Mouse (Mus musculus) stomach, embryonic 14.5 days (tissue): ENCODE measurements around the gene Cnksr1. TPM values are rescaled to one million over a fixed set of nuclear protein-coding genes. Genes with fewer than 3 reads are reported as not detected.
A peak's percentile ranks its signal among the peaks of the same experiment; 100 is the strongest.
"Not testable (repeated sequence)": the region's sequence is repeated elsewhere in the genome, so short reads cannot be mapped to it uniquely, and the experiment has no call there.

ENCODE experiments used
- ATAC-seq: fragments of 200-750 bp; cut with Nextera tagmentation; 2 replicates; pipeline ENCODE4 v1.8.0; 2017; ENCODE audit warnings: low read depth, moderate TSS enrichment; ENCODE audit not compliant: insufficient number of reproducible peaks, insufficient read depth, low FRiP score
- H3K27ac ChIP-seq: fragments of 300-500 bp; sonication (generic); 2 replicates; pipeline ENCODE4 v1.5.1; 2014; ENCODE audit warnings: mild to moderate bottlenecking, low read length, moderate library complexity, mixed read lengths
- H3K27me3 ChIP-seq: fragments of 300-500 bp; sonication (generic); 2 replicates; pipeline ENCODE4 v1.6.1; 2014; ENCODE audit warnings: low read length, control low read depth, mixed read lengths; ENCODE audit not compliant: control insufficient read depth, insufficient read depth
- H3K36me3 ChIP-seq: fragments of 300-500 bp; sonication (generic); 2 replicates; pipeline ENCODE4 v1.6.1; 2014; ENCODE audit warnings: mild to moderate bottlenecking, control low read depth, low read length, moderate library complexity, mixed read lengths; ENCODE audit not compliant: control insufficient read depth, insufficient read depth
- H3K4me1 ChIP-seq: fragments of 300-500 bp; sonication (generic); 2 replicates; pipeline ENCODE4 v1.6.1; 2014; ENCODE audit warnings: low read length, control low read depth, mixed read lengths; ENCODE audit not compliant: control insufficient read depth, insufficient read depth
- H3K4me2 ChIP-seq: fragments of 300-500 bp; sonication (generic); replicated peaks from 2 replicates; pipeline ENCODE4 v1.6.1; 2014; ENCODE audit warnings: low read depth, low read length, control low read depth
- H3K4me3 ChIP-seq: fragments of 300-500 bp; sonication (generic); 2 replicates; pipeline ENCODE4 v1.5.1; 2014; ENCODE audit warnings: low read depth, low read length, control low read depth
- H3K9ac ChIP-seq: fragments of 300-500 bp; sonication (generic); replicated peaks from 2 replicates; pipeline ENCODE4 v1.6.1; 2014; ENCODE audit warnings: low read depth, mild to moderate bottlenecking, control low read depth, low read length, moderate library complexity, mixed read lengths
- H3K9me3 ChIP-seq: fragments of 300-500 bp; sonication (generic); 2 replicates; pipeline ENCODE4 v1.6.1; 2016; ENCODE audit warnings: low read depth, low read length, control low read depth; ENCODE audit not compliant: control insufficient read depth
- WGBS: fragments of 180-500 bp; shearing (Covaris S2); extraction: QIAGEN DNeasy Blood & Tissue Kit; methylation state at CpG from one replicate; pipeline ENCODE4 v1.1.7; 2014; 5-methylcytosine and 5-hydroxymethylcytosine counted together
- polyA plus RNA-seq: library from polyadenylated mRNA; unstranded; fragments of >200 nt; fragmentation: Nextera tagmentation; extraction: Ambion mirVana; gene quantifications from 2 replicates; pipeline ENCODE4 v1.2.1, GENCODE M21; 2014

The Cnksr1 gene
- polyA plus RNA-seq, 1 experiment from 2014 or later = 6.3 TPM

- no peak overlapping the region for H3K27ac ChIP-seq
- H3K4me2 ChIP-seq = no peak overlapping the region
- no peaks in the 10 kb centered on the region for H3K4me1 ChIP-seq
- H3K36me3 ChIP-seq = peaks cover 7% of the 10 kb centered on the region
- ATAC-seq = no peak
- no peak overlapping the region for H3K4me3 ChIP-seq
- 83% methylated on average over 7 of the region's 7 CpGs for WGBS
- no peaks in the 10 kb centered on the region for H3K9me3 ChIP-seq
- H3K27me3 ChIP-seq = no peaks in the 10 kb centered on the region
- no peak overlapping the region for H3K9ac ChIP-seq
Measured at GRCm38 (mm10) chr4:134271979-134272378, 33.8 kb upstream of the Cnksr1 start.

- H3K9ac ChIP-seq = not testable (repeated sequence)
Measured at GRCm38 (mm10) chr4:134269622-134270021, 31.4 kb upstream of the Cnksr1 start.

GRCm38 (mm10) chr4:134268102-134268655, 30.0 kb upstream of the Cnksr1 start:
- Histone ChIP-seq H3K9me3 (peaks cover 3% of the 10 kb centered on the region; the same call in 1 of the 2 replicates), H3K4me1 (no peaks in the 10 kb centered on the region), H3K4me3 (no peak overlapping the region), H3K36me3 (no peaks in the 10 kb centered on the region), H3K27ac (no peak overlapping the region), H3K4me2 (no peak overlapping the region), H3K27me3 (no peaks in the 10 kb centered on the region), H3K9ac (no peak overlapping the region)
- no peak for ATAC-seq
- 84% methylated on average over 19 of the region's 19 CpGs for WGBS

More at GRCm38 (mm10) chr4:134269622-134270021, 31.4 kb upstream of the Cnksr1 start:
- H3K4me3 ChIP-seq, H3K9me3 ChIP-seq, ATAC-seq, H3K4me2 ChIP-seq, H3K36me3 ChIP-seq, H3K27ac ChIP-seq, H3K27me3 ChIP-seq, H3K4me1 ChIP-seq: not testable (repeated sequence)

GRCm38 (mm10) chr4:134265860-134266585, 27.8 kb upstream of the Cnksr1 start:
- Histone ChIP-seq H3K4me2 (no peak overlapping the region), H3K9me3 (peaks cover 3% of the 10 kb centered on the region; the same call in 1 of the 2 replicates), H3K4me1 (no peaks in the 10 kb centered on the region), H3K27me3 (no peaks in the 10 kb centered on the region), H3K9ac (no peak overlapping the region), H3K4me3 (no peak overlapping the region), H3K27ac (no peak overlapping the region), H3K36me3 (no peaks in the 10 kb centered on the region)
- WGBS = 55% methylated on average over 9 of the region's 9 CpGs
- ATAC-seq = no peak

GRCm38 (mm10) chr4:134263191-134263590, 25.0 kb upstream of the Cnksr1 start:
- ATAC-seq = no peak
- no peak overlapping the region for H3K27ac ChIP-seq
- H3K4me2 ChIP-seq = no peak overlapping the region
- H3K9ac ChIP-seq = no peak overlapping the region
- peaks cover 3% of the 10 kb centered on the region; the same call in 1 of the 2 replicates for H3K9me3 ChIP-seq
- no peaks in the 10 kb centered on the region for H3K36me3 ChIP-seq
- WGBS = 25% methylated on average over 6 of the region's 6 CpGs
- H3K4me3 ChIP-seq = no peak overlapping the region
- no peaks in the 10 kb centered on the region for H3K27me3 ChIP-seq
- no peaks in the 10 kb centered on the region for H3K4me1 ChIP-seq

- no peak overlapping the region for H3K4me2 ChIP-seq
- H3K36me3 ChIP-seq = no peaks in the 10 kb centered on the region
- H3K9ac ChIP-seq = no peak overlapping the region
- 0 out of 2 replicates have a peak, but pooled peaks cover 2% of the 10 kb centered on the region for H3K27me3 ChIP-seq
- no peaks in the 10 kb centered on the region for H3K9me3 ChIP-seq
- 51% methylated on average over 11 of the region's 11 CpGs for WGBS
- ATAC-seq = no peak
- H3K27ac ChIP-seq = no peak overlapping the region
- peaks cover 15% of the 10 kb centered on the region; the same call in 1 of the 2 replicates for H3K4me1 ChIP-seq
- H3K4me3 ChIP-seq = no peak overlapping the region
Measured at GRCm38 (mm10) chr4:134258354-134258753, 20.2 kb upstream of the Cnksr1 start.

GRCm38 (mm10) chr4:134257198-134258009, 19.2 kb upstream of the Cnksr1 start:
- no peak overlapping the region for H3K4me3 ChIP-seq
- no peak overlapping the region for H3K27ac ChIP-seq
- no peak for ATAC-seq
- WGBS = 32% methylated on average over 11 of the region's 11 CpGs
- H3K9me3 ChIP-seq = no peaks in the 10 kb centered on the region
- no peak overlapping the region for H3K9ac ChIP-seq
- no peak overlapping the region for H3K4me2 ChIP-seq
- H3K36me3 ChIP-seq = no peaks in the 10 kb centered on the region
- H3K27me3 ChIP-seq = 0 out of 2 replicates have a peak, but pooled peaks cover 3% of the 10 kb centered on the region
- H3K4me1 ChIP-seq = peaks cover 15% of the 10 kb centered on the region; the same call in 1 of the 2 replicates

- Histone ChIP-seq H3K36me3 (no peaks in the 10 kb centered on the region), H3K27ac (no peak overlapping the region), H3K9ac (no peak overlapping the region), H3K9me3 (no peaks in the 10 kb centered on the region), H3K4me1 (peaks cover 23% of the 10 kb centered on the region), H3K4me3 (no peak overlapping the region), H3K4me2 (no peak overlapping the region), H3K27me3 (peaks cover 10% of the 10 kb centered on the region; the same call in 1 of the 2 replicates)
- WGBS = 20% methylated on average over 19 of the region's 19 CpGs
- ATAC-seq = peak; percentile 25; the same call in 1 of the 2 replicates
Measured at GRCm38 (mm10) chr4:134256407-134257197, 18.4 kb upstream of the Cnksr1 start.
